Mouse (Mus musculus): Measurements from ENCODE around the gene Phlpp2.
"Not testable (repeated sequence)": the region's sequence is repeated elsewhere in the genome, so short reads cannot be mapped to it uniquely, and the experiment has no call there.

The Phlpp2 gene

GRCm38 (mm10) chr8:109868003-109868679, at the start of gene Phlpp2:
Phlpp2 (plus strand) TSS chr8:109868542.
- peak; percentile 69 to 86 for DNase-seq (ENCODE audit: low spot score in 2 of 2)

DNA sequence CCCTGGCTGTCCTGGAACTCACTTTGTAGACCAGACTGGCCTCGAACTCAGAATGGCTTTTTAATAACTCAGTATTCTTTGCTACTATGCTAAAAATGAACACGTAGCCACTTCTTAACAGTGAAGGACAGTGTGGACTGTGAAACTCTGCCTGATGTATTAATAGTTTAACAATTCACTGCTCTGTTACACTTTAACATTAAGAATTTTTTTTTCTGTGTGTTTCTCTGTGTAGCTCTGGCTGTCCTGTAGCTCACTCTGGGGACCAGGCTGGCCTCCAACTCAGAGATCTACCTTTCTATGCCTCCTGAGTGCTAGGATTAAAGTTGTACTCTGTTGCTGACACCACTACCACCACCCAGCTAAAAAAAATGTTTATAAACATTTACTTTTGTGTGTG, 44.8 kb upstream of the Phlpp2 start:
- DNase-seq (ENCODE audit: low spot score in 2 of 2) = no peak

- DNase-seq (ENCODE audit: low spot score in 2 of 2) = no peak
Observed at GRCm38 (mm10) chr8:109839822-109840221, 28.5 kb upstream of the Phlpp2 start.

GRCm38 (mm10) chr8:109842468-109842867, 25.9 kb upstream of the Phlpp2 start:
- DNase-seq (ENCODE audit: low spot score in 2 of 2) = no peak

- no peak for DNase-seq (ENCODE audit: low spot score in 2 of 2)
Observed at GRCm38 (mm10) chr8:109847866-109848265, 20.5 kb upstream of the Phlpp2 start.

DNA sequence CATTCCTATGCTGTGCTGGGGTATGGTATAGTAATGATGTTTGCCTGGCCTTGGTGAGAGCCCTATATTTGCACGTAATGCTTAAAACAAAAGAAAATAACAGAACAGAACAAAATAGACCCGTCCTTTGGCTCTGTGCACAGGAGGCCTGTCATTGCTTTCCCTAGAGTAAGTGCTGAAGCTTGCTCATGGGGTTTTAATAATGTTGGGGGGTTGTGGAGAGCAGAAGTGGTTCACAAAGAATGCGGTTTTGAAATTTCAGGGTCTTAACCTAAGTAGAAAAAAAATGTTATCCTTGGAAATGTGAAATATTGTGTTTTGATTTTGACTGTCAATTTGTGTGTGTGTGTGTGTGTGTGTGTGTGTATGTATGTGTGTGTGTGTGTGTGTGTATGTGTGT, 19.4 kb upstream of the Phlpp2 start:
- no peak for DNase-seq (ENCODE audit: low spot score in 2 of 2)

DNA sequence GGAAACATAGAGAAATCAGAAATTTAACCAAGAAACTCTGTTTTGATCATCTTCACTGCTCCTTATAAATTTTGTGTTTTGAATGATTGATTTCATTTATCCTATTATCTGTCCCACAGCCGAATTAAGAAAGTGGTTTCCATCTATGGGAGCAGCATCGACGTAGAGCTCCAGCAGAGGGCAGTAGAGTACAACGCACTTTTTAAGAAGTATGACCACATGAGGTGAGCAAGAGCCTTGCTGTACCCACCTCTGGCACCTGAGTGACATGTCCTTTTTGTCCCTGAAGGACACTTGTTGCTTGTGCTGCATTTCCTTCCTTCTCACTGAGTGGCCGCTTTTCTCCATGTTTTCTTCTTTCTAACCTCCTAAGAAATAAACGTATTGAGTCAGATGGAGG, 14.9 kb upstream of the Phlpp2 start:
- peak in 1 of 2 experiments; percentile 41 for DNase-seq (ENCODE audit: low spot score in 2 of 2)

DNA sequence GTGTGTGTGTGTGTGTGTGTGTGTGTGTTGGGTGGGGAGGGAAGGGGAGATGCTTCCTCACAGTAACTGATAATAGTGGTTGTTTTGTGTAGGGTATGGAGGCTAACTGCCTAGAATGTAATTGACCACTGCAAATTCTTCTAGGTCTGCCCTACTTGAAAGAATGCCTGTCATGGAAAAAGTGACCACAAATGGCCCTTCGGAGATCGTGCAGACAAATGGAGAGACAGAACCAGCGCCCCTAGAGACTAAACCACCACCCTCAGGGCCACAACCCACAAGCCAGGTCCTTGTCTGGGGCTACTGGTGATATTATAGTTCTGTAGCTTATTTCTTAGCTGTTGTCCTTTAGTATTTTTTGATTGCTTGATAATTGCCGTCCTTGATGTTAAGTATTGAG, 13.8 kb upstream of the Phlpp2 start:
- DNase-seq (ENCODE audit: low spot score in 2 of 2) = no peak

- no peak for DNase-seq (ENCODE audit: low spot score in 2 of 2)
Observed at GRCm38 (mm10) chr8:109855451-109855850, 12.9 kb upstream of the Phlpp2 start.

DNA sequence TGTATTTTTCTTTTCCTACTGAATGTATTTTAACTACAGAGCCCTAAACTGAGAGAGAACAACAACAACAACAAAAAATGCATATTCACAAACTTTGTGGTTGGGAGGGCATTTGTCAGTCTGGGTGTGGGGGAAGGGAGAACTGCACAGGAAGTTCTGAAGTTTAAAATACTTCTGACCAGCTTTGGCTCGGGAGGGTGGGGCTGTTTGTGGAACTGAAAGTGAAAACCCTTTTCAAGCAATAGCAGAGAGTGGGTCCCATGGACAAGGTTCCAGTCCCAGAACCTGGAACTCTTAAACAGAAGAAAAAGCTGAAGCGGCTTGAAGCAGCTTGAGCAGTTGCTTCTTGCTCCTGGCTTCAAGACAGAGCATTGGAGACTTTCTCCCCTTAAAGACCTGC, 4.9 kb upstream of the Phlpp2 start:
- DNase-seq (ENCODE audit: low spot score in 2 of 2) = no peak

DNA sequence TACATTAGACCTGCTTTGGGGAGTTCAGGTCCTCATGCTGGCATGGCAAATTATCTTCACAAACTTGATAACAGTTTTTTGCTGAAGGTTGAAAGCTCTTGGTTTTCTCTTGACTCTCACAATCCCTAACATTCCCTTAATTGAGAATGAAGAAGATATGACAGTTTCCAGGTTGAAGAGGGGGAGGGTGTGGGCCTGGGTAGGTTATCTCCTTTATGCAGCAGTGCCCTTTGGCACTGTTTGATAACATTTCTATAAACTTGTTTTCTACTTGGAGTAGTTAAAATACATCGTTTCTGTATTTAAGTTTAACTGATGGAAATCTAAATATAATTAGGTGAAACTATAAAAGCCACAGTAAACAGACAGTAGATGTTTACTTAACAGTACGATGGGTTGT, 3.5 kb upstream of the Phlpp2 start:
- DNase-seq (ENCODE audit: low spot score in 2 of 2) = no peak

GRCm38 (mm10) chr8:109865536-109865935, 2.8 kb upstream of the Phlpp2 start:
- no peak for DNase-seq (ENCODE audit: low spot score in 2 of 2)

GRCm38 (mm10) chr8:109866690-109867089, 1.7 kb upstream of the Phlpp2 start:
- DNase-seq (ENCODE audit: low spot score in 2 of 2) = no peak

GRCm38 (mm10) chr8:109868680-109869361, 479 bp downstream of the Phlpp2 start:
- DNase-seq (ENCODE audit: low spot score in 2 of 2) = peak; percentile 32 to 49

GRCm38 (mm10) chr8:109871056-109871455, 2.7 kb downstream of the Phlpp2 start:
- no peak for DNase-seq (ENCODE audit: low spot score in 2 of 2)

GRCm38 (mm10) chr8:109873800-109874199, 5.5 kb downstream of the Phlpp2 start:
- DNase-seq (ENCODE audit: low spot score in 2 of 2) = not testable (repeated sequence)

DNA sequence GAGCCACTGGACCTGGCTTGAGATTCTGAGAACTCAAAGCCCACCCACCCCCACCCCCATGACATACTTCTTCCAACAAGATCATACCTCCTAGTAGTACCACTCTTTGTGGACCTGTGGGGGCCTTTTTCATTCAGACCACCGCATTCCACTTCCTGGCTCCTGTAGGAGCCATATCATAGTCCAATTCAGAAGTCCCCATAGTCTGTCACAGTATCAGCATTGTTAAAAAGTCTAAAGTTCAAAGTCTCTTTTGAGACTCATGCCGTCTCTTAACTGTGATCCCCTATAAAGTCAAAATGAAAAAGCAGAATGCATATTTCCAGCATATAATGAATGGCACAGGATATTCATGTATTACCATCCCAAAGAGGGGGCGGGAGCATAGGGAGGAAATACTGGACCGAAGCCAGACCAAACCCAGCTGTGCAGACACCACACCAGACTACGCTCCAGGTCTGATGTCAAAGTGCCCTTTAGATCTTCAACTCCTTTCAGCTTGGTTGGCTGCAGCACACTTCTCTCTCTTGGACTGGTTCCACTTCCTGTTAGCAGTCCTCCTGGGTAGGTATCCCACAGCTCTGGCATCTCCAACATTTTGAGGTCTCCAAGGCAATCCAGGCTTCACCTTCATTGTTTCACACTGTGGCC, 11.8 kb downstream of the Phlpp2 start:
- no peak for DNase-seq (ENCODE audit: low spot score in 2 of 2)

DNA sequence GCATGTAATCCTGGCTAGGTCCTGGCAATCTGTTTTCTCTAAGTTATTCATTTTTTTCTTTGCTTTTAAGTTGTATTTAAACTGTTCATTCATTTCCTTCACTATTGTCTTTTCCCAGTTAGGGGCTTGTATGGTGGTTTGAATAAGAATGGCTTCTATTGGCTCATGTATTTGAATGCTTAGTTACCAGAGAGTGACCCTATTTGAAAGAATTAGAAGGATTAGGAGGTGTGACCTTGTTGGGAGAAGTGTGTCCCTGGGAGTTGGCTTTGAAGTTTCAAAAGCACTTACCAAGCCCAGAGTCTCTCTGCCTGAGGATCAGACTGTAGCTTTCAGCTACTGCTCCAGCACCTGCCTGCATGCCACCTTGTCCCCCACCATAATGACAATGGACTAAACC, 17.0 kb downstream of the Phlpp2 start:
- no peak for DNase-seq (ENCODE audit: low spot score in 2 of 2)

DNA sequence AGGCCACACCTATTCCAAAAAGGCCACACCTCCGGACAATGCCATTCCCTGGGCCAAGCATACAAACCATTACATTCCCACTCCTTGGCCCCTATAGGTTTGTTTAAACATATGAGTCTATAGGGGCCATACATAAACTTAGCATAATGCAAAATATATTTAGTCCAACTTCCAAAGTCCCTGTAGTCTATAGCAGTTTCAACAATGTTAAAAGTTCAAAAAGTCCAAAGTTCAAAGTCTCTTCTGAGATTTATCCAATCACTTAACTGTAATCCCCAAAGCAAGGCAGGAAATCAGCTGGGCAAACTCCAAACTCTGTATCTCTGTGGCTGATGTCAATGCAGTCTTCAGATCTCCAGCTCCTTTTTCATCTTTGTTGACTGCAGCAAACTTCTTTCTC, 20.9 kb downstream of the Phlpp2 start:
- DNase-seq (ENCODE audit: low spot score in 2 of 2) = no peak

GRCm38 (mm10) chr8:109890794-109891585, 22.6 kb downstream of the Phlpp2 start:
- DNase-seq (ENCODE audit: low spot score in 2 of 2) = no peak

DNA sequence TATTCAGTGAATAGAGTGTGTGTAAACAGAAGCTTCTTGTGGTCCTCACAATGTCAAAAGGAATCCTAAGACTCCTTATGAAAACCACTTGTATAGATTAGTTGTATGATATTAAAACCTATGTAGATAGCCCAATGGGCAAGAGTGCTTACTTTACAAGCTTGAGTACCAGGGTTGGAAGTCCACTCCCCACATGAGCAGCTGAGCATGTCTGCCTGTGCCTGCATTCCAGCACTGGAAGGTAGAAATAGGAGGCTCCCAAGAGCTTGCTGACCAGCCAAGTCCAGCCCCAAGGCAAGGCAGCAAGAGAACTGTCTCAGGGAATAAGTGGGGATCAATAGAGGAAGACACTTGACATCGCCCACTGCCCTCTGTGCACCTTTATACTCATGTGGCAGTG, 26.3 kb downstream of the Phlpp2 start:
- no peak for DNase-seq (ENCODE audit: low spot score in 2 of 2)

DNA sequence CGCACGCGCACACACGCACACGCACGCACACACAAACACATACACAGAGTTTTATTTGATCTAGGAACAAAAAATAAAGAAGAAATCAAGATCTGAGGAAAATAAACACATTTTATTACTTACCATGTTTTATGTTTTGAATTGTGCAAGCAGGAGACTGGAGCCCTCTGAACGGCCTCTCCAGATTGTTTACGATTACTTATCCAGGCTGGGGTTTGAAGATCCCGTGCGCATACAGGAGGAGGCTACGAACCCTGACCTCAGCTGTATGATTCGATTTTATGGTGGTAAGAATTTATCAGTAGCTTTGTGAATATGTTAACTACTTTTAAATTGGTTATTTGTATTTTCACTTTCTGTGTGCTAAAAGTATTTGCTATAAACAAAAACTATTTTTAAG, 27.0 kb downstream of the Phlpp2 start:
- DNase-seq (ENCODE audit: low spot score in 2 of 2) = no peak
